Mouse (Mus musculus) heart, embryonic 12.5 days (tissue): ENCODE measurements around the gene Gm28998. TPM values are rescaled to one million over a fixed set of nuclear protein-coding genes. Genes with fewer than 3 reads are reported as not detected.
"Not testable (repeated sequence)": the region's sequence is repeated elsewhere in the genome, so short reads cannot be mapped to it uniquely, and the experiment has no call there.

Source experiments
- ATAC-seq: fragments of 200-750 bp; cut with Nextera tagmentation; 2 replicates; pipeline ENCODE4 v1.8.0; 2017; ENCODE audit warnings: moderate TSS enrichment, moderate library complexity; ENCODE audit not compliant: insufficient number of reproducible peaks, low FRiP score
- H3K27ac ChIP-seq: fragments of 300-500 bp; sonication (generic); 2 replicates; pipeline ENCODE4 v1.5.1; 2016; ENCODE audit warnings: mild to moderate bottlenecking, moderate library complexity; ENCODE audit not compliant: poor library complexity, severe bottlenecking
- H3K27me3 ChIP-seq: fragments of 300-500 bp; sonication (generic); replicated peaks from 2 replicates; pipeline ENCODE4 v1.6.1; 2016; ENCODE audit warnings: mild to moderate bottlenecking, moderate library complexity
- H3K36me3 ChIP-seq: fragments of 300-500 bp; sonication (generic); 2 replicates; pipeline ENCODE4 v1.6.1; 2016; ENCODE audit warnings: mild to moderate bottlenecking, moderate library complexity
- H3K4me1 ChIP-seq: fragments of 300-500 bp; sonication (generic); replicated peaks from 2 replicates; pipeline ENCODE4 v1.6.1; 2016; ENCODE audit warnings: mild to moderate bottlenecking
- H3K4me2 ChIP-seq: fragments of 300-500 bp; sonication (generic); 2 replicates; pipeline ENCODE4 v1.6.1; 2016; ENCODE audit warnings: mild to moderate bottlenecking, moderate library complexity
- H3K4me3 ChIP-seq: fragments of 300-500 bp; sonication (generic); 2 replicates; pipeline ENCODE4 v1.5.1; 2016; ENCODE audit warnings: mild to moderate bottlenecking
- H3K9ac ChIP-seq: fragments of 300-500 bp; sonication (generic); 2 replicates; pipeline ENCODE4 v1.6.1; 2016; ENCODE audit warnings: mild to moderate bottlenecking, moderate library complexity
- H3K9me3 ChIP-seq: fragments of 300-500 bp; sonication (generic); replicated peaks from 2 replicates; pipeline ENCODE4 v1.6.1; 2016; ENCODE audit warnings: mild to moderate bottlenecking, moderate library complexity
- WGBS: fragments of 180-500 bp; shearing (Covaris S2); methylation state at CpG from one replicate; pipeline ENCODE4 v1.1.7; 2016; 5-methylcytosine and 5-hydroxymethylcytosine counted together
- polyA plus RNA-seq: library from polyadenylated mRNA; unstranded; fragments of >200 nt; fragmentation: Nextera tagmentation; extraction: Ambion mirVana; gene quantifications from 2 replicates; pipeline ENCODE4 v1.2.1, GENCODE M21; 2016

Gm28998 gene
- not detected in 2 replicates for polyA plus RNA-seq

DNA sequence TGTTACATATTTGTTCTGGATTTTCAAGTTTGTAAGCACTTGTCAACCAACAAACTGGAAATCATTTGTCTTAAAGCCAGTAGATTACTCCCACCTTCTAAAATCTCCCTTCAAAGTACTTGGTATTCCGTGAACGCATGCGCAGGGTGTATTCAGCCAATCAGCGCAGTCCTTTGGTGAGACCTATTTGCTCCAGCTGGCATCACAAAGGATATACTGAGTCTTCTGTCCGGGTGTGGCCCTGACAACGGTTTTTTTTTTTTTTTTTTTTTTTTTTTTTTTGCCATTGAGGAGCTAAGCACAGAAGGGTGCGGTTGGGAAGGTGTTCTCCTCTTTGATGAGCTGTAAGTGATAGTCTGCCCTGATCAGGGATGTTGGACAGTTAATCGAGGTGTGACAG is at the start of gene Gm28998:
Gene Gm28998, plus strand, starts transcription at position 301 of the 400 bp plus-strand sequence.
- not testable (repeated sequence) for H3K4me3 ChIP-seq, H3K27me3 ChIP-seq, ATAC-seq, H3K36me3 ChIP-seq, H3K27ac ChIP-seq, H3K4me1 ChIP-seq, H3K9me3 ChIP-seq, H3K9ac ChIP-seq, H3K4me2 ChIP-seq
- no CpG with 5 or more reads among the region's 8 CpGs for WGBS

Other genes starting within 250 kb of the Gm28998 start
- not detected in 2 replicates for gene Gm21244, start 84.5 kb upstream of the Gm28998 start, polyA plus RNA-seq
- gene Gm21788, start 151.2 kb downstream of the Gm28998 start, polyA plus RNA-seq, result not detected in 2 replicates